Mouse (Mus musculus) 416B (cell line): ENCODE measurements at regions not wholly inside any gene's neighbourhood (a gene's known extent, or its start where the extent isn't known, plus 50 kb on each side); places are given as distances from the start of the nearest gene placed in this dataset.
A peak's percentile ranks its signal among the peaks of the same experiment; 100 is the strongest.

Experiments used
- DNase-seq: peaks from one replicate; pipeline ENCODE4 v3.0.0; 2011; ENCODE audit warnings: low read depth

- peak; percentile 96 for DNase-seq
Measured at GRCm38 (mm10) chr4:32179707-32180241, 58.8 kb upstream of the Bach2 start.

DNA sequence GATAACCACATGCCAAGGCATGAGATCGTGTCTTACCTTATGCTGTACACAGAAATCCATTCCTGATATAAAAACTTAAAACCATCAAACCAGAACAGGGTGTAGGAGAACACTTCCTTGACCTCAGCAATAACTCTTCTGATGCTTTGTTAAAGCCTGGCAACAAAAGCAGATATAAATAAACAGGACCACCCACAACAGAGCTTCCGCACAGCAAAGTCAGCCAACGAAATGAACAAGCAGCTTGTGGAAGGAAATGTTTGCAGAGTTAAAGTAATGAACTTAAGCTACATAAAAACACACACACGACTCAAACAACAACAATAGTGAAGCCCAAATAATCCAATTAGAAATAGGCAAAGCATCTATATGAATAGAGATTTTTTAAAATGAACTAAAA is 54.8 kb upstream of the Bach2 start:
- no peak for DNase-seq

- no peak for DNase-seq
Measured at GRCm38 (mm10) chr4:32185986-32186385, 52.6 kb upstream of the Bach2 start.

GRCm38 (mm10) chr4:32187154-32187553 is 51.5 kb upstream of the Bach2 start:
- DNase-seq: no peak

- no peak for DNase-seq
Measured at GRCm38 (mm10) chr4:32188076-32188475, 50.5 kb upstream of the Bach2 start.

DNA sequence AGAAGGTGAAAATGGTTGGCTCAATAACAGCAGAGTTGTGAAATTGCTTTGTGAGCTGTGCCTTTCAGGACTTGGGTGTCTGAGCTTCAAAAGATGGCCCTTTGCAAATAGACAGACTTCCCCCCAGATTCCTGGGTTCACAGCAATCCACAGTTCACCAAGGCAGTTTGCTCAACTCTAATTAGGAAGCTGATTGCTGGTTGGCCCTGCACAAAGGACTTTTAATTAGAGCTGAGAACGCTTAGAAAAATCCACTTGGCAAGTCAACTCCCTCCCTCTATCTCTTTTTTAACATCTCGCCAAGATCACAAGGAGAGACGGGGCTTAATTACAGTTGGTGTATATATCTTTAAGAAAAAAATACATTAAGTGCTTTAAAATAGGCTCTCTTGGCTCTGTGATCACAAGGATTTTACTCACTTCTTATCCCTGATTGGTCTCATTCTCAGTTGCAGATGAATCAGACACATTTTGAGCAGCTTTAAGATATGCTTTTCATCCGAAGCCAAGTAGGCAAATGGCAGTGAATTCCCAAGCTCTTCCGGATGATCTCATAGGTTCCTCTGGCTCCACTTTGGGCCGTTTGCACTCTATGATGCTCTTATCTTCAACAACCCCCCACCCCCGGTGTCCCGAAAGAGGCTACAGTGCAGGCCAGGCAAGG is 49.7 kb upstream of the Bach2 start:
- DNase-seq: no peak
